Mouse (Mus musculus) forebrain, embryonic 16.5 days (tissue): ENCODE measurements around the gene Plpp7. TPM values are rescaled to one million over a fixed set of nuclear protein-coding genes. Genes with fewer than 3 reads are reported as not detected.

ENCODE experiments used
- ATAC-seq: fragments of 200-750 bp; cut with Nextera tagmentation; 2 replicates; pipeline ENCODE4 v1.8.0; 2017; ENCODE audit warnings: mild to moderate bottlenecking, moderate library complexity
- H3K27ac ChIP-seq: fragments of 300-500 bp; sonication (generic); 2 replicates; pipeline ENCODE4 v1.5.1; 2014; ENCODE audit warnings: low read length, control low read depth
- H3K27me3 ChIP-seq: fragments of 300-500 bp; sonication (generic); replicated peaks from 2 replicates; pipeline ENCODE4 v1.6.1; 2014; ENCODE audit warnings: low read length; ENCODE audit not compliant: control insufficient read depth, insufficient read depth
- H3K36me3 ChIP-seq: fragments of 300-500 bp; sonication (generic); 2 replicates; pipeline ENCODE4 v1.6.1; 2014; ENCODE audit not compliant: control insufficient read depth, insufficient read depth
- H3K4me1 ChIP-seq: fragments of 300-500 bp; sonication (generic); replicated peaks from 2 replicates; pipeline ENCODE4 v1.6.1; 2014; ENCODE audit warnings: low read length; ENCODE audit not compliant: control insufficient read depth, insufficient read depth
- H3K4me2 ChIP-seq: fragments of 300-500 bp; sonication (generic); 2 replicates; pipeline ENCODE4 v1.6.1; 2014; ENCODE audit warnings: mild to moderate bottlenecking, low read length, control low read depth
- H3K4me3 ChIP-seq: fragments of 300-500 bp; sonication (generic); replicated peaks from 2 replicates; pipeline ENCODE4 v1.5.1; 2014; ENCODE audit warnings: mild to moderate bottlenecking, low read length, control low read depth
- H3K9ac ChIP-seq: fragments of 300-500 bp; sonication (generic); replicated peaks from 2 replicates; pipeline ENCODE4 v1.6.1; 2014; ENCODE audit warnings: low read depth, low read length, control low read depth
- H3K9me3 ChIP-seq: fragments of 300-500 bp; sonication (generic); 2 replicates; pipeline ENCODE4 v1.6.1; 2016; ENCODE audit warnings: low read length; ENCODE audit not compliant: control insufficient read depth
- WGBS: fragments of 180-500 bp; shearing (Covaris S2); extraction: QIAGEN DNeasy Blood & Tissue Kit; methylation state at CpG from one replicate; pipeline ENCODE4 v1.1.7; 2014; 5-methylcytosine and 5-hydroxymethylcytosine counted together
- polyA plus RNA-seq: library from polyadenylated mRNA; unstranded; fragments of >200 nt; fragmentation: Nextera tagmentation; extraction: Ambion mirVana; gene quantifications from 2 replicates; pipeline ENCODE4 v1.2.1, GENCODE M21; 2015

Gene Plpp7
- polyA plus RNA-seq, 1 experiment from 2014 or later = 20.6 TPM

- Histone ChIP-seq H3K27ac (no peak overlapping the region), H3K4me2 (no peak overlapping the region), H3K9ac (no peak overlapping the region), H3K4me1 (no peaks in the 10 kb centered on the region), H3K27me3 (no peaks in the 10 kb centered on the region), H3K9me3 (no peaks in the 10 kb centered on the region), H3K4me3 (no peak overlapping the region), H3K36me3 (no peaks in the 10 kb centered on the region)
- WGBS = 74% methylated on average over 9 of the region's 9 CpGs
- ATAC-seq = no peak
Observed at GRCm38 (mm10) chr2:32058241-32058640, 37.1 kb upstream of the Plpp7 start.

GRCm38 (mm10) chr2:32058716-32059115, 36.6 kb upstream of the Plpp7 start:
- Histone ChIP-seq H3K9me3 (no peaks in the 10 kb centered on the region), H3K36me3 (no peaks in the 10 kb centered on the region), H3K9ac (no peak overlapping the region)

GRCm38 (mm10) chr2:32059613-32060012, 35.7 kb upstream of the Plpp7 start:
- Histone ChIP-seq H3K27me3 (no peaks in the 10 kb centered on the region), H3K4me3 (no peak overlapping the region), H3K27ac (no peak overlapping the region), H3K4me1 (no peaks in the 10 kb centered on the region), H3K36me3 (no peaks in the 10 kb centered on the region), H3K9me3 (no peaks in the 10 kb centered on the region), H3K9ac (no peak overlapping the region), H3K4me2 (no peak overlapping the region)
- no peak for ATAC-seq
- 82% methylated on average over 6 of the region's 6 CpGs for WGBS

More at GRCm38 (mm10) chr2:32058716-32059115, 36.6 kb upstream of the Plpp7 start:
- H3K4me1 ChIP-seq = no peaks in the 10 kb centered on the region
- WGBS = 38% methylated on average over 5 of the region's 5 CpGs
- no peak for ATAC-seq
- no peak overlapping the region for H3K4me2 ChIP-seq
- no peak overlapping the region for H3K27ac ChIP-seq
- no peak overlapping the region for H3K4me3 ChIP-seq
- no peaks in the 10 kb centered on the region for H3K27me3 ChIP-seq

GRCm38 (mm10) chr2:32060228-32060805, 35.0 kb upstream of the Plpp7 start:
- Histone ChIP-seq H3K9ac (no peak overlapping the region), H3K4me1 (no peaks in the 10 kb centered on the region), H3K27ac (no peak overlapping the region), H3K9me3 (no peaks in the 10 kb centered on the region), H3K4me2 (no peak overlapping the region), H3K4me3 (no peak overlapping the region), H3K36me3 (no peaks in the 10 kb centered on the region), H3K27me3 (no peaks in the 10 kb centered on the region)
- 74% methylated on average over 6 of the region's 6 CpGs for whole genome bisulfite sequencing
- ATAC-seq = no peak

- WGBS = 63% methylated on average over 2 of the region's 2 CpGs
- no peaks in the 10 kb centered on the region for H3K4me1 ChIP-seq
- no peak overlapping the region for H3K9ac ChIP-seq
- no peaks in the 10 kb centered on the region for H3K9me3 ChIP-seq
- H3K4me2 ChIP-seq = no peak overlapping the region
- ATAC-seq = no peak
- no peaks in the 10 kb centered on the region for H3K27me3 ChIP-seq
- H3K36me3 ChIP-seq = no peaks in the 10 kb centered on the region
- H3K27ac ChIP-seq = no peak overlapping the region
- no peak overlapping the region for H3K4me3 ChIP-seq
Observed at GRCm38 (mm10) chr2:32061189-32061588, 34.1 kb upstream of the Plpp7 start.

GRCm38 (mm10) chr2:32061722-32062505, 33.4 kb upstream of the Plpp7 start:
- 81% methylated on average over 12 of the region's 12 CpGs for WGBS
- H3K4me1 ChIP-seq = no peaks in the 10 kb centered on the region
- H3K4me2 ChIP-seq = no peak overlapping the region
- ATAC-seq = no peak
- H3K27me3 ChIP-seq = no peaks in the 10 kb centered on the region
- H3K27ac ChIP-seq = no peak overlapping the region
- H3K9ac ChIP-seq = no peak overlapping the region
- no peaks in the 10 kb centered on the region for H3K9me3 ChIP-seq
- no peaks in the 10 kb centered on the region for H3K36me3 ChIP-seq
- H3K4me3 ChIP-seq = no peak overlapping the region

GRCm38 (mm10) chr2:32062626-32063410, 32.5 kb upstream of the Plpp7 start:
- H3K36me3 ChIP-seq = no peaks in the 10 kb centered on the region
- no peak for ATAC-seq
- 88% methylated on average over 15 of the region's 15 CpGs for WGBS
- H3K4me3 ChIP-seq = no peak overlapping the region
- no peaks in the 10 kb centered on the region for H3K9me3 ChIP-seq
- no peaks in the 10 kb centered on the region for H3K4me1 ChIP-seq
- H3K4me2 ChIP-seq = no peak overlapping the region
- H3K9ac ChIP-seq = no peak overlapping the region
- H3K27ac ChIP-seq = no peak overlapping the region
- no peaks in the 10 kb centered on the region for H3K27me3 ChIP-seq

- H3K9me3 ChIP-seq = no peaks in the 10 kb centered on the region
- WGBS = 87% methylated on average over 7 of the region's 7 CpGs
- H3K4me3 ChIP-seq = no peak overlapping the region
- no peak overlapping the region for H3K4me2 ChIP-seq
- H3K27me3 ChIP-seq = no peaks in the 10 kb centered on the region
- H3K9ac ChIP-seq = no peak overlapping the region
- H3K4me1 ChIP-seq = no peaks in the 10 kb centered on the region
- H3K36me3 ChIP-seq = no peaks in the 10 kb centered on the region
- no peak for ATAC-seq
- no peak overlapping the region for H3K27ac ChIP-seq
Observed at GRCm38 (mm10) chr2:32063451-32064151, 31.7 kb upstream of the Plpp7 start.

GRCm38 (mm10) chr2:32064913-32065312, 30.4 kb upstream of the Plpp7 start:
- Histone ChIP-seq H3K4me1 (no peaks in the 10 kb centered on the region), H3K4me3 (no peak overlapping the region), H3K4me2 (no peak overlapping the region), H3K9me3 (no peaks in the 10 kb centered on the region), H3K9ac (0 out of 2 replicates have a peak overlapping the region, but pooled peaks have one; percentile 3), H3K27ac (no peak overlapping the region), H3K36me3 (no peaks in the 10 kb centered on the region), H3K27me3 (no peaks in the 10 kb centered on the region)
- WGBS = 70% methylated on average over 13 of the region's 13 CpGs
- ATAC-seq = no peak
